Mouse (Mus musculus) erythroid progenitor cell, adult 5-6 weeks (primary cell): Measurements from ENCODE around the gene Obscn. TPM values are rescaled to one million over a fixed set of nuclear protein-coding genes. Genes with fewer than 3 reads are reported as not detected.

Source experiments
- ATAC-seq: replicated peaks from 2 replicates; pipeline ENCODE4 v1.8.0; 2016; ENCODE audit warnings: moderate number of reproducible peaks, mild to moderate bottlenecking, moderate TSS enrichment, inconsistent platforms; ENCODE audit not compliant: poor library complexity, low FRiP score, severe bottlenecking
- total RNA-seq, 2 experiments: library from RNA; stranded (forward) in 1 of 2; stranded (reverse) in 1 of 2; fragments of 150-400 nt in 1 of 2; fragments of 186-747, 209-891 nt in 1 of 2; gene quantifications; 2 replicates each; pipeline versions ENCODE4 v1.2.3 to v1.2.4; 2015 to 2017; ENCODE audit warnings: low replicate concordance in 2 of 2

Obscn gene
- total RNA-seq, 2 experiments from 2014 or later, result 0.42 to 2.3 TPM

- no peak for ATAC-seq
These were observed 145.4 kb downstream of the Obscn start for GRCm38 (mm10) chr11:58990794-58991193.

- no peak for ATAC-seq
These were observed 146.1 kb downstream of the Obscn start for GRCm38 (mm10) chr11:58990141-58990540.

DNA sequence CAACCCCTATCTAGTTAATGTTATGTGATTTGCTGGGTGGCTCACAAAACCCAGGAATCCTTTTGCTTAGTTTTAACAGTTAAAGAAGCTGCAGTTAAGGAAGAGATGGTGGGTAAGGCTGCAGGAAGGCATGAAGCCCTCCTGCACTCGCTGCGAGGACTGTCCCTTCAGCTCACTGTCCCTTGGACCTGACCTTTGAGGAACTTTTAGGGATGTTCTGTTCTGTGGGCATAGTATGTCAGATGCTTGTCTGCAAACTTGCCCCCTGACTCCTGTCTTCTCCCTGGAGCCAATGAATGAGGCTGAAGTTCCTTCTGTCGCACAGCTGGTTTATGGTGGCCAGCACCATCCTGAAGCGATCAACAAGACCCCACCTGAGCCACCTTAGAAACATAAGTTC is 147.0 kb downstream of the Obscn start:
- ATAC-seq, result no peak

DNA sequence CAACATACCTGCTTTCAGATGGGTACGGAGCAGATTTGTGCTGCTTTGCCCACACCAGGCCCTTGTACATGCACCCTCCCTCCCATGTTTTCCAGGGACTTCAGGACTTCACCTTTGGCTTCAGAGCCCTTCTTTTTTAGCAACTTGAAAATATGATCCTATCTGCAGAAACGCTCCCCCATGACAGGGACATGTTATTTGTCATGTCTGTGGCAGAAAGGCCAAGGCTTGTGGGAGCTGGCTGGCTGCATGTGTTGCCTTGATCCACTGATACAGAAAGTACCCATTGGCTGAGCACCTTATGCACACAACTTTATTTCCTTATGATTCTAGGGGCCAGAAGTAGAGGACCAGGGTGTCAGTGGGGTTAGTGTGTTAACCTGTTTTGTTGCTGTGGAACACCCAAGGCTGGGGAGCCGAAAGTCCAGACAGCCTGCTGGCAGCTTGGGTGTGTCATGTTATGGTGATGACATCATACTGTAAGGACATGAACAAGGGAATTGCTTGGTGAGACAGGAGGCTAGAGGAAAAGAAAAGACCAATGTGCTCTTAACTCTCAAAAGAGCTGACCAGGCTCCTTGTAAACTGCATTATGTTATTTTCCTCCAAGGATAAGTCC is 150.8 kb downstream of the Obscn start:
- ATAC-seq, result no peak

GRCm38 (mm10) chr11:58984657-58985056 is 151.5 kb downstream of the Obscn start:
- no peak for ATAC-seq

DNA sequence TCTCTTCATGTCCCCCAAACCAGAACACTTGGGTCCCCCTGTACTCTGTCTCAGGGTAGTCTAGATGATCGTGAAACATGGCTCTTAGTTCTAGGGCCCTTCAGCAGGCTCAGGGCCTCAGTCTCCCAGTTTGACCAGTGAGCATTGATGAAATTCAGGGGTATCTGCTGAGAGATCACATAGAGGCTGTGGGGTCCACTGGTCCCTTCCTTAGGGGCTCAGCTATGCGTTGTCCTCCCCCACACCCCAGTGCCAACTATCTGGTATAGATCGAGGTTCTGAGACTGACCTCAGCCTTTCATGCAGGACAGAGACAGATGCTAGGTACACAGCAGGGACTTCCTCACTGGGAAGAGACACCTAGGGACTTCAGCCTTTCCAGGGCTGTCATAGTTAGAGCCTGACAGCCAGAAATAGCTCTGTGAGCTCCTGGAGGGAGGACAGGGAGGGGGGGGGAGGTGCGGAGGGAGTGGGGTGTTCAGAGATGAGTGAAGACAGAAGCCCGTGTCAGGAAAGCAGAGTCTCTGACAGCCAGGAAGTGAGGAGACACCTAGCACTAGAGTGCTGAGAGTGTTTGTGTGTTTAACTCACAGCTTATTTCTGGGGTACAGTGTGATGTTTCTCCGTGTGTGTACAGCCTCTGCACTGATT is 152.4 kb downstream of the Obscn start:
- no peak for ATAC-seq

- ATAC-seq, result no peak
These were observed 153.6 kb downstream of the Obscn start for GRCm38 (mm10) chr11:58982471-58983097.

DNA sequence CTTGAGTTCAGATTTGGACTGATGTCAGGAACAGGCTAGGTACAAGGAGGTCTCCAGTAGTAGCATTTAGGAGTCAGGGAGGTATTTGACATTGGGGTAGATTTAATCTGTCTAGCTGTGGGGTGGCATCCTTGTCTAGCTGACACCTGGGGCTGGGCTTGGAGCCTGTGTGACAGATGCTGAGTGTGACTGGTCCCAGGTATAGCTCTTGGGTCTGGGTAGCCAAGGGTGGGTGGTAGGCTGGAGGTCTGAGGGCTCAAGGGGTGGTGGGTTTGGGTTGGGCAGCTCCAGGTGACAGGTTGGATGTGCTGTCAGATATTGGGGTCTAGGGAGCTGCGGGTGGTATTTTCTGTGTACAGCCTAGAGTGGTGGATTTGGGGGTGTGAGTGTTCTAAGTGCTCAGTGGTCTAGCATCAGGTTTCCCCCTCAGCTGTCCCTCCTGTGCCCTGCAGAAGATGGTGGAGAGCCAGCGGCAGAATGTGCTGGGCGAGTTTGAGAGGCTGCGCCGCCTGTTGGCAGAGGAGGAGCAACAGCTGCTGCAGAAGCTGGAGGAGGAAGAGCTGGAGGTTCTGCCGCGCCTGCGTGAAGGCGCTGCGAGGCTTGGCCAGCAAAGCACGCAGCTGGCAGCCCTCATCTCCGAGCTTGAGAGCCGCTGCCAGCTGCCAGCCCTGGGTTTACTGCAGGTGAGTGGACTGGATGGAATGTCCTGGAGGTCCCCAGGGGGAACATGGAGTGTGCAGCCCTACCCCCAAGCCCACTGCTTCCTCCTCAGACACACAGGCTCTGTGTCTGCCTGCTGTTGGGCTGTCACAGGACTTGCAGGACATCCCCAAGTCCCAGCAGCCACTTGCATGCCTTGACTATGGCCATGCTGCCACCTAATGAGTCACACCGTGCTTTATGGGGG is 154.4 kb downstream of the Obscn start:
- ATAC-seq, result peak; percentile 60

- ATAC-seq, result no peak
These were observed 155.7 kb downstream of the Obscn start for GRCm38 (mm10) chr11:58980381-58980990.

DNA sequence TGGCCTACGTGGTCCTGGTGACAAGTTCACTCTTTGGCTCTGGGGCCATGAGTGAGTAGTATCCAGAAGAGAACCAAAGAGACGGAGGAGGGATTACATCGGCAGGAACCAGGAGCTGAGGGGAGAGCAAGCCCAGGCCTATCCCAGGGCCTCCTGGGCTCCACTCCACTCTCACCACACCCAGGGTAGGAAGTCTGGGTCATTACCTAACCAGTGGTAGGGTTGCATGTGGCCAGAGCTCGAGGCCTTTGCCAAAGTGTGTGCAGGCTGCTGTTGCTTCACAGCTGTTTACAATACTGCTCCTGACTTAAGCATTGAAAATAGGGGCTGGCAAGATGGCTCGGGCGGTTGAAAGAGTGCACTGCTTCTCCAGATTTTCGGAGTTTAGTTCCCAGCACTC is 156.5 kb downstream of the Obscn start:
- ATAC-seq, result no peak

GRCm38 (mm10) chr11:58979183-58979582 is 157.0 kb downstream of the Obscn start:
- no peak for ATAC-seq

GRCm38 (mm10) chr11:58978706-58979030 is 157.5 kb downstream of the Obscn start:
- ATAC-seq, result peak; percentile 7; the same call in 1 of the 2 replicates

- peak; percentile 42 for ATAC-seq
These were observed 158.0 kb downstream of the Obscn start, which contains the start of gene Trim11 for GRCm38 (mm10) chr11:58978027-58978705. TSS of gene Trim11 (plus strand) at chr11:58978093.

DNA sequence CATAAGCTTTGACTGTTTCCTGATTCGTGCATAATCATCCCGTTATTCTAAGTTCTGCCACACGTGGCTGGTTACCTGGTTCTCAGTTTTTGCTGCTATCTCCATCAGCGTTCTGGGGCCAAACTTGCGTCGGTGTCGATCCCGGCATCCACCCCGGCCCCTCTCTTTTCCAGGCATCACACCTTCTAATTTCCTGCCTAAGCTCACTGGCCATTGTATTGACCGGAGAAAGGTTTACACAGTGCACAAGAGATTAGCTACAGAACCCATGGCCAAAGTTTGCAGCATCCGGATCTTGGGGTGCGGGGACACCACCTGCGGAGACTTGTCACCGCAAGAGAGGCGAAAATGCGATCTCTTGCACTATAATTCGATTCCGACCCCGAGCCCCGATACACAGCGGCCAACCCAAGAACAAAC is 158.6 kb downstream of the Obscn start:
- ATAC-seq, result peak; percentile 27

- ATAC-seq, result peak; percentile 78
These were observed 159.1 kb downstream of the Obscn start for GRCm38 (mm10) chr11:58977150-58977549.

- ATAC-seq, result no peak
These were observed 161.8 kb downstream of the Obscn start for GRCm38 (mm10) chr11:58974414-58974813.

GRCm38 (mm10) chr11:58971796-58972195 is 164.4 kb downstream of the Obscn start:
- ATAC-seq, result no peak

- ATAC-seq, result no peak
These were observed 165.2 kb downstream of the Obscn start for GRCm38 (mm10) chr11:58970831-58971530.

GRCm38 (mm10) chr11:58969659-58970058 is 166.5 kb downstream of the Obscn start:
- no peak for ATAC-seq
